Mouse (Mus musculus) lung, postnatal 36 days (tissue): ENCODE measurements around the gene Gm20481.
"Not testable (repeated sequence)": the region's sequence is repeated elsewhere in the genome, so short reads cannot be mapped to it uniquely, and the experiment has no call there.

Experiments used
- DNase-seq: peaks from one replicate; pipeline ENCODE4 v3.0.0; 2022; ENCODE audit warnings: mixed read lengths

Gene Gm20481

GRCm38 (mm10) chr17:34969822-34970221, at the start of gene Gm20481:
Gene Gm20481, plus strand, starts transcription at chr17:34969912.
- DNase-seq = not testable (repeated sequence)

DNA sequence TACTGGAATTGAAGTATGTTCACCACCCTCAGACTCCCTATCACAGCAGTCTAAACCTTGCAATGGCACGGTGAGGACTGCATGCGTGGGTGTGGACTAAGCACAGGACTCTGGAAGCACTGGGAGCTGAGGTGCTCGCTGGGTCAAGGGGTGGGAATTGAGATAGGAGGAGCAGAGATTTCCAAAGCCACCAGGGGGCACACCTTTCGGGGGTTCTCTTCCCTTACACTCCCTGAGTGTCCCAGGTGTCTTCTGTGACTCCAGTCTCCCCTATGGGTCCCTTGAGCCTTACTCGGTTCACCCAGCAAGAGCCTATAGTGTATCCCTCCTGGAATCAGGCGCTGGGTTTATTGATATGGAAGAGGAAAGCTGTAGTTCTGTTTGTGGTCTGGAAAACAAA, 46.8 kb upstream of the Gm20481 start:
- DNase-seq = no peak

- DNase-seq = no peak
These were observed 45.5 kb upstream of the Gm20481 start for GRCm38 (mm10) chr17:34924258-34924657.

DNA sequence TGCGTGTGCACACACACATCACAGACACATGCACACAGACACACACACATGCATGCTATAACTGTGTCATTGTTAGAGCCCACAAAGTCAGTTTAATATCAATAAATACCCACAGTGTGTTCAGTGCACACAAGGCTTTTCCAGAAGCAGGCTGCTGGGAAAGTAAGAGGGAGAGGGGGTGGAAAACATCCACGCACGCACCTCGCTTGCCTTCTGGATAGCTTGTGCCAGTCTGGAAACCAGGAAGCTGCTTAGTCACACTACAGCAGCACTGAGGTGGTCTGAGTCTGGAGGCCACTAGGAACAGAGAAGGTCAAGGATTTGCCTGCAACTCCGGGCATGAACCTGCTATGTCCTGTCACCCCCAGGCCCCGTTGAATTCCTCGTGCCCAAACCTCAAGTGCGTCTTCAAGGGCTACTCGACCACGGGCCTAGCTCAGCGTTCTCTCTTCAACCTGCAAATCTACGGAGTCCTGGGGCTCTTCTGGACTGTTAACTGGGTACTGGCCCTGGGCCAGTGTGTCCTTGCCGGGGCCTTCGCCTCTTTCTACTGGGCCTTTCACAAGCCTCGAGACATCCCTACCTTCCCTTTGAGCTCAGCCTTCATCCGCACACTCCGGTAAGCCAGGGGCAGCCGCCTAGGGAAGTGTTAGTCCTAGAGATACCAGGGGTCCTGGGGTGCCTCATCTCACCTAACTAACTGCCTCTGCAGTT, 42.2 kb upstream of the Gm20481 start:
- DNase-seq = peak; percentile 36

DNA sequence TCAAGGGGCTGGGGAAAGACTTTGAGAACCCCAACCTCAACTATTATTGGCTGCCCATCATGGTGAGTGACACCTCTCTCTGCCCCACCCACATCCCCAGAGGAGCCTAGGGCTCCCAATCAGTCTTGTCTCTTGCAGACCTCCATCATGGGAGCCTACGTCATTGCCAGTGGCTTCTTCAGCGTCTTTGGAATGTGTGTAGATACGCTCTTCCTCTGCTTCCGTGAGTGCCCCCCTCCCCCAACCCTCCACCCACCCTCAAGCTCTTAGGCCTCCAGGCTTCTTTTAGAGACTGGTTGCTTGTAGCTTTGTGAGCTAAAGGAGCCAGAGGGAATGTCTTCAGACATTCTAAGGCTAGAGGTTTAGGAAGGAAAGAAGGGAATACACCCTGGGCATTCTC, 40.9 kb upstream of the Gm20481 start:
- DNase-seq = no peak

DNA sequence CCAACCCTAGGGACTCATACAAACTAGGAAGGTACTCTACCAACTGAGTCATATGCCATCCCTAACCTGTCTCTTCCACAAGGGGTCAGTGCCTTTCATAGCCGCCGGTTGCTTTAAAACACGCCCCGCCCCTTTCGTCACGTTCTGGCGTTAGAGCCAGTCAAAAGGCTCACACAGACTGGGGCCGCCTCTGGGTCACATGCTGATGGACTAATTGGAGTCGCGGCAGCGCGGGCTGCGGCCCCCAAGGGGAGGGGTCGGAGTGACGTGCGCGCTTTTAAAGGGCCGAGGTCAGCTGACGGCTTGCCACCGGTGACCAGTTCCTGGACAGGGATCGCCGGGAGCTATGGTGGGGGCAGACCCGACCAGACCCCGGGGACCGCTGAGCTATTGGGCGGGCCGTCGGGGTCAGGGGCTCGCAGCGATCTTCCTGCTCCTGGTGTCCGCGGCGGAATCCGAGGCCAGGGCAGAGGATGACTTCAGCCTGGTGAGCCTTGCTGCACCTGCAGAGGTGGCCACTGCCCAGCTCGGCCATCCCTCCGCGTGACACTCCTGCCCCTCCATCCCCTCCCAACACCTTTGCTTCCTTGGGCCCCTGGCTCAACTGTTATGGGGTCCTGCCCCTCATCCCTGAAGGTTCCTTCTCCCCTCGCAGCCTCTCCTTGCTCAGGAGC, 38.5 kb upstream of the Gm20481 start, which contains the start of gene Neu1:
Gene Neu1, plus strand, starts transcription at position 193 of the 674 bp plus-strand sequence.
- DNase-seq = peak; percentile 100

- peak; percentile 36 for DNase-seq
These were observed 38.0 kb upstream of the Gm20481 start for GRCm38 (mm10) chr17:34931735-34932098.

DNA sequence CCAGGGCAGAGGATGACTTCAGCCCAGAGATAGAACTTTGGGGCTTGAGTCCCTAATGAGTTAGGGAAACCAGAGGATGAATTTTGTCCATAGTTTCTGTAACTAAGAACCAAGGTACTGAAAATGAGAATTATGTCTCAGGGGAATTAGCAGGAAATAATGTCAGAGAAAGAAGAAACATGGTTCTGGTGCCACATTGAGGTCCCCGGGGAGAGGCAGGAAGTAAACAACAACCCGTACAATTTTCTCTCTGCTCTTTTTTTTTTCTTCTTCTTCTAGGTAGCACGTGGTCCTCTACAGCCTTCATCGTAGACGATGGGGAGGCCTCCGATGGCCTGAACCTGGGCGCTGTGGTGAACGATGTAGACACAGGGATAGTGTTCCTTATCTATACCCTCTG, 37.4 kb upstream of the Gm20481 start:
- no peak for DNase-seq

GRCm38 (mm10) chr17:34934031-34934430, 35.7 kb upstream of the Gm20481 start:
- no peak for DNase-seq

GRCm38 (mm10) chr17:34934830-34935229, 34.9 kb upstream of the Gm20481 start:
- DNase-seq = peak; percentile 40

DNA sequence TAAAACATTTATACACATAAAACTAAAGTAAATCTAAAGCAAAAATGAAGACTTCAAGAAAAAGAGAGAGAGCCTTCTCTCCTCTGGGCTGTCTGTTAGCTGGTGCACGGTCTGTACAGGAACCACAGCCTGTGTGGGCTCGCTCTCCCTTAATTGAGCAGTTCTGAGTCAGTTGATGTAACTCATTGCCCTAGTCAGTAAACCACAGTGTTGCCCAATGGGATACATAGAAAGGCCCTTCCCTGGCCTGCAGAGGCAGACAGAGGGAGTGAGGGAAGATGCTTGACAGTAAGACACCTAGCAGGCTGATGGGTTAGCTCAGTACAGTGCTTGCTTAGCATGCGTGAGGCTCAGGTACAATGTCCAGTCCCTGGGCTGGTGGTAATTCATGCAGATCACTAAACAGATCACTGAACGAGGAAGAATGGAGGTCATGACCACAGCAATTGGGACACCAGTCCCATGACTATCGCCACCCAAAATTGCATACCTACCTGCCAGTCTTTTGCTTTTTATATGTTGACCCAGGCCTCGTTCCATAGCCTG, 31.7 kb upstream of the Gm20481 start:
- DNase-seq = peak; percentile 43

- no peak for DNase-seq
These were observed 28.2 kb upstream of the Gm20481 start for GRCm38 (mm10) chr17:34941344-34942041.

GRCm38 (mm10) chr17:34943128-34943815, 26.4 kb upstream of the Gm20481 start:
- DNase-seq = no peak

- DNase-seq = peak; percentile 37
These were observed 25.4 kb upstream of the Gm20481 start for GRCm38 (mm10) chr17:34944362-34944761.

DNA sequence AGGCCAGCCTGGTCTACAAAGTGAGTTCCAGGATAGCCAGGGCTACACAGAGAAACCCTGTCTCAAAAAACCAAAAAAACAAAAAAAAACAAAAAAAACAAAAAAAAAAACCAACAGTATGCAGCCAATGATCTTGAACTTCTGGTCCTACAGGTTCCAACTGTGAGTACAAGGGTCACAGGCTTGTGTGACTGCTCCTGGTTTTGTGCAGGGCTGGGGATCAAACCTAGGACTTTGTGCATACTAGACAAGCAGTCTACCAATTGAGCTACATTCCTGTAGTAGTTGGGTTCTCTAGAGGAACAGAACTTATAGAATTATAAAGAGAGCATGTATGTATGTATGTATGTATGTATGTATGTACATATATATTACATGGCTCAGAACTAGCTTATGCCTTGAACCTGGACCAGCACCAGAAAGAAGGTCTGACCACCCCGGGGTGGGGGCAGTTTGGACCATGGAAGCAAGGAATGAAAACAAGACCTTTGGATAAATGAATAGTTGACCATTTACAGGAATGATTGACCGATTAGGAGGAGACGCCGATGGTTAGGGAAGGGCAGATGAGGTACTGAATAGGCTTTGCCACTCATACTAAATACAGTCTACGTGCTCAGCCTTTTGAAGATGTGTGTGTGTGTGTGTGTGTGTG, 23.1 kb upstream of the Gm20481 start:
- no peak for DNase-seq

- peak; percentile 56 for DNase-seq
These were observed 22.1 kb upstream of the Gm20481 start for GRCm38 (mm10) chr17:34947606-34948005.

- DNase-seq = not testable (repeated sequence)
These were observed 20.8 kb upstream of the Gm20481 start for GRCm38 (mm10) chr17:34948721-34949552.

DNA sequence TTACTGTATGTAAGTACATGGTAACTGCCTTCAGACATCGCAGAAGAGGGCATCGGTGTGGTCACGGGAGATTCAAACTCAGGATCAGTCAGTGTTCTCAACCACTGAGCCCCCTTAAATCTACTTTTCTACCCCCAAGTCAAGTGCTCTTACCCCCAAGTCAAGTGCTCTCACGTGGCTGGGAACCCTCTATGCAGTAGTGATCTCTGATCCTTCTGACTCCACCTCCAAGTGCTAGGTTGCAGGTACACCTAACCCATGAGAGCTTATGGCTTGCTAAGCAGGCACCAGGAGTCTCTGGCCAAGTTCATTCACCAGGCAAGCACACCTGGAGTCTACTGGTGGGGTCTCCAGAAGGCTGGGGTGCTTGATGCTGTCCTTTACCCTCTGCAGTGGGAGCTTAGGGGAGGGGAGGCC, 20.2 kb upstream of the Gm20481 start:
- no peak for DNase-seq

DNA sequence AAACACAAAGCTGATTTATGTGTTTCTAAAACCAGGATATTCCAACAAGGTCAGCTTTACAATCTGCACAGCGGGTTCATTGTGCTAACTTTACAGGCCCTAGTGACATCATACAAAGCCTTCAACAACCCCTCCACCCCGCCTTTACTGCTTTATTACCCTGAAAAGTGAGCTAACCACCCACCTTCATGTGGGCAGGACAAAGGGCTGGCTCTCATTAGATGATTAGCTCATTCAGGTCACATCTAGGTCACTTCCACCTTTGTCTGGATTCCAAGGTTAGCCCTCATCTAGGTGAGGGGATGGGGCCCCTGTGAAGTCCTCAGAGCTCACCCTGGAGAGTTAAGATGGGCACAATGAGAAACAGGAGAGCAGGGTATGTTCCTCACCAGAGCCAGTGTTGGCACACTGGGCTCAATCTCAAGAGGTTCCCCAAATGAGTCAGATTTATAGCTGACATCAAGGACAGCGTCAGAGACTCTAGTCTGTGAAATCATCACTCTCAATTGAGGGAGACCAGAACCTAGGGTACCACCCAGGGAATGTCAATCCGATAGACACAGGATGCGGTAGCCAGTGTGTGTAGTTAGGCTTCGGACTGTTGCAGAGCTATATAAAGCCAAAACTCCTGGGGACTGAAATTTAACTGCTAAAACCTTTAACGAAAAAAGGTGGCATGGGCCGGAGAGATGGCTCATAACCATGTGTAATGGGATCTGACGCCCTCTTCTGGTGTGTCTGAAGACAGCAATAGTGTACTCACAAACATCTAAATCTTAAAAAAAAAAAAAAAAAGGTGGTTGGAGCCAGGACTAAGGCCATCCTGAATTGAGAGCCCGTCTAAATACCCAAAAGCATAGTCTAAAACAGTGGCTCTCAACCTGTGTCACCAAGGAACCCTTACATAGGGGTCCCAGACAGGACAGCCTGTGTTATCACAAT, 18.9 kb upstream of the Gm20481 start:
- no peak for DNase-seq
